Mouse (Mus musculus) kidney, adult 2 months (tissue): ENCODE data around the gene Prkn.

ENCODE experiments used
- CTCF ChIP-seq: fragments of 200-500 bp; conservative IDR thresholded peaks from 2 replicates; pipeline ENCODE4 v1.5.1; 2011; ENCODE audit warnings: low read depth, mild to moderate bottlenecking, control low read depth, low read length, moderate library complexity, mixed read lengths; ENCODE audit not compliant: insufficient read depth, insufficient read length
- POLR2A ChIP-seq: fragments of 200-500 bp; IDR thresholded peaks from one replicate; pipeline ENCODE4 v1.6.1; 2011; ENCODE audit warnings: low read depth, low read length, control low read depth

- TF ChIP-seq POLR2A (no peak), CTCF (no peak)
Measured at GRCm38 (mm10) chr17:11573666-11574065, 733.5 kb downstream of the Prkn start.
